Mouse (Mus musculus) bone marrow macrophage, adult 2 months (primary cell): ENCODE measurements at regions not wholly inside any gene's neighbourhood (a gene's known extent, or its start where the extent isn't known, plus 50 kb on each side); places are given as distances from the start of the nearest gene placed in this dataset.
A peak's percentile ranks its signal among the peaks of the same experiment; 100 is the strongest.
"Not testable (repeated sequence)": the region's sequence is repeated elsewhere in the genome, so short reads cannot be mapped to it uniquely, and the experiment has no call there.

Experiments
- H3K27ac ChIP-seq: 2 replicates; pipeline ENCODE4 v1.5.1; 2012; ENCODE audit warnings: low read depth, low read length; ENCODE audit not compliant: insufficient read depth
- H3K4me1 ChIP-seq: 2 replicates; pipeline ENCODE4 v1.6.1; 2012; ENCODE audit warnings: low read length; ENCODE audit not compliant: control insufficient read depth, insufficient read depth
- H3K4me3 ChIP-seq: 2 replicates; pipeline ENCODE4 v1.5.1; 2012; ENCODE audit warnings: mild to moderate bottlenecking, low read length, moderate library complexity; ENCODE audit not compliant: insufficient read depth
- CTCF ChIP-seq: IDR thresholded peaks from 2 replicates; pipeline ENCODE4 v1.5.1; 2012; ENCODE audit warnings: low read depth, mild to moderate bottlenecking, low read length, moderate library complexity
- POLR2A ChIP-seq: IDR thresholded peaks from 2 replicates; pipeline ENCODE4 v1.6.1; 2012; ENCODE audit warnings: mild to moderate bottlenecking, low read depth, low read length, borderline replicate concordance

- H3K27ac ChIP-seq, H3K4me1 ChIP-seq: not testable (repeated sequence)
- H3K4me3 ChIP-seq, result peak overlapping the region; percentile 46
Observed at GRCm38 (mm10) chr7:60492028-60492995, 352.3 kb upstream of the Snrpn start.

DNA sequence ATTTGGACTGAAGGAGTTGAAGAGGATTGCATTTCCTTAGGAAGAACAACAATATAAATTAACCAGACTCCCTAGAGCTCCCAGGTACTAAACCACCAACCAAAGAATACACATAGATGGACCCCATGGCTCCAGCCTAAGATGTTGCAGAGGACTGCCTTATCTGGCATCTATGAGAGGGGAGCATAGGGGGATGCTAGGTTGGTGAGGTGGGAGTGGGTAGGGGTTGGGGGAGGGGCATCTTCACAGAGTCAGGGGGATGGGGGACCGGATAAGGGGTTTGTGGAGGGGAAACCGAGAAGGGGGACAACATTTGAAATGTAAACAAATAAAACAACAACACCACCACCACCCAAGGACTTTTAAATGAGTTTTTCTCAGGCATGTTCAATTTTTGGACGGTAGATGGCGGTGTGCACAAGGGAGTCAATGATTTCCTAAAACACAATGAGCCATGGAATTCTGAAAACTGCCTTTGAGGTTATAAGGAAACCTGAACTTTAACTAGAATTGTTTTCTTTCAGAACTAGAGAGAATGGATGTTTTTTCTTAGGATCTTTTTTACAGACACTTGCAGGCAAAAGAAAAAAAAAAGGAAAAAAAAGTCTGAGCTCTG is 347.9 kb upstream of the Snrpn start:
- H3K4me3 ChIP-seq, H3K4me1 ChIP-seq, H3K27ac ChIP-seq: not testable (repeated sequence)

- not testable (repeated sequence) for H3K27ac ChIP-seq, H3K4me3 ChIP-seq, H3K4me1 ChIP-seq
Observed at GRCm38 (mm10) chr7:60450074-60450603, 310.1 kb upstream of the Snrpn start.

DNA sequence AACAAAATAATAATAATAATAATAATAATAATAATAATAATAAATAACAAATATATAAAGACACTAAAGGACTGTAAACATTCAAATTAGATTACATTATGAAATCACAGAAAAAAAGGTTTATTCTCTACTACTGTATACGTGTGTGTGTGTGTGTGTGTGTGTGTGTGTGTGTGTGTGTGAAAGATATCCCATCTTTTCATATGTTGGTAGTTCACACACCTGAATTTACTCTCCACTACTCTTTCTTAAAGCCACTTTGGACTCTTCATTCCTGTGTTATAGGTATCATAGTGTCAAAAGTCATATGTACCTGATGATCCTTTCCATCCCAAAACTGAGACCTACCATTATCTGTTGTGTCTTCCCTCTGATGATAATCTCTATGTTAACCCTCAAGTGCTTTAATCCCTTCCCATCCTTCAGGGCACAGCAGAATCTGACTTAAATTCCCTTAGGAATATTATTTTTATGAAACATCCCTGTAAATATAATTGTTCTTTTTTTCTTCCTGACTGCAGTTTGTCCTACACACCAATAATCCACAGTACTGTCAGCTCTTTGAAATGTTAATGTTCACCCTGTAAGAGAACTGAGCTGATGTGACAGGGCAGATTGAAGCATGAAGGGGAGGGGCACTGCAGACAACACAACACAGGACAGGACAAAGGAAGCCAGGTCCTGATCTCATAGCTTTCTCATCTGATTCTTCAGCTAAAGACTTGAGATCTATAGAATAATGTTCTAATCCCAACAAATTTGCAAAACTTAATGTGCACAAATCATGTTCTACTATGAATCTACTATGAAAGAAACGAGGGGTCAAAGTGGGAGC is 309.4 kb upstream of the Snrpn start:
- H3K4me3 ChIP-seq, H3K27ac ChIP-seq, H3K4me1 ChIP-seq: not testable (repeated sequence)

DNA sequence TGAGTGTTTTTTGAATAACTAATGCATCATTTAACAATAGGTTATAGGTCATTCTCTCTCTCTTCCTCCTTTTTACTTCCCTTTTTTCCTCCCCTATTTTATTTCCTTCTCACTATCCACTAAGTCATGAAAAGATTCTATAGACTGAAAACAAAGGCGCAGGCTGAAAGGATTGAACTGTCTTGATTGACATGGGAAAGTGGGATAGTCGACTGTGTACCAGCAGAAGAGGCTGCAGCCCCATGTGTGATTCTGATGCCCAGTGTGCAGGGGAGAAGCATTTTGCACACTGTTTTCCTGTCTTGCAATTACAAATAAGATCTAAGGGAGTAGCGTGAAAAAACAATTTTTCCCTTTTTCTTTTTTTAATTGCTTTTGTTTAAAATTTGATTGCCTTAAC is 298.8 kb upstream of the Snrpn start:
- TF ChIP-seq POLR2A (no peak), CTCF (no peak)
- Histone ChIP-seq H3K27ac (no peak overlapping the region), H3K4me3 (no peak overlapping the region), H3K4me1 (no peaks in the 10 kb centered on the region)

DNA sequence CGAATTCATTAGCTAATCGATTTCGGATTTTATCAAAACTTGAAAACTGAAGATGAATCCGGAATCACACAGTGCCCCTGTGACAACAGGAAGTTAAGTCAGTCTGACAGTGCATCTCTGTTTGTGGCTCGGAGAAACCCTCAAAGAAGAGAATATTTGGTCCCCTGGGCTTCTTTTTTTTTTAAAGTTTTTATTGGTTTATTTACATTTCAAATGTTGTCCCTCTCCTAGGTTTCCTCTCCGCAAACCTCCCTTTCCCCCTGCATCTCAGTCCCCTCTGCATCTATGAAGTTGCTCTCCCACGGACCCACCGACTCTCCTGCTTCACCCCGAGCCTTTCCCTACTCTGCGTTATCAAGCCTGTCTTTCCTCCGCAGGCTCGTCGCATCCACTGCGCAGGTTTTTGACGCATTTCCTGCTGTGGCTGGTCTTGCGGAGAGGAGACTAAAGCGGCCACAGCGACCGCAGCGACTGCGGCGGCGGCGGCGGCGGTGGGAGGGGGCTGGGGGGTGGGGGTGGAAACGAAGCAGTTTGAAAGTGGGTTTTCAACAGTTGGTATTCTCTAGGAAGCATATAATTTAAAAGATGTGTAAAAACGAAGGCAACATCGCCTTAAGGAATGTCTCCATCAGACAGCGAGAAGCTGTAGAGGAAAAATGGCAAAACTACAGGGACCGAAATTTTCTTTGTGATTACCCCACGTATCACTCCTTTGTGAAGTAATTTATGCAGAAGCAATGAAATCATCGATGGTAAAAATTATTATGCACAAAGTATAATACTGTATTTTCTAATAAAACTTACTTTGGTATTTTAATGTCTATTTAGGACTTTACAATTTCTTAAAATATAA is 251.2 kb upstream of the Snrpn start:
- H3K27ac ChIP-seq, result peak overlapping the region; percentile 47
- H3K4me1 ChIP-seq, result not testable (repeated sequence)
- peak overlapping the region; percentile 60 for H3K4me3 ChIP-seq

- not testable (repeated sequence) for H3K27ac ChIP-seq, H3K4me3 ChIP-seq, H3K4me1 ChIP-seq
Observed at GRCm38 (mm10) chr7:60386957-60387356, 246.9 kb upstream of the Snrpn start.

GRCm38 (mm10) chr7:60374001-60374400 is 234.0 kb upstream of the Snrpn start:
- not testable (repeated sequence) for H3K4me3 ChIP-seq, H3K27ac ChIP-seq, H3K4me1 ChIP-seq

GRCm38 (mm10) chr7:60352206-60352605 is 212.2 kb upstream of the Snrpn start:
- not testable (repeated sequence) for H3K4me1 ChIP-seq, H3K4me3 ChIP-seq, H3K27ac ChIP-seq
